19 mouse cellular contexts compared by ENCODE assay signal in genomic region chr1:135812618-135813017, GRCm38 (mm10). TPM values are rescaled to one million over a fixed set of nuclear protein-coding genes. Genes with fewer than 3 reads are reported as not detected.
DNase-seq lines count a peak whose midpoint lies in the region; ATAC-seq and TF ChIP-seq lines count a peak whose summit lies in the region.
"Had no signal": no experiment of that assay in that cellular context is flagged by ENCODE, and none has a peak within 500 bp of the region (broad histone marks: within the 10 kb centered on the region; RNA-seq: fewer than 3 reads in every experiment).

No protein-coding gene starts in this region.

- intact Hi-C loops in heart, postnatal 10 days (cut with DNase I): loop anchor here (5.0 kb wide), 1 partner anchor 130 kb away; no protein-coding TSS in a partner anchor

- peak overlapping the region; percentile 29; the same call in 1 of the 2 replicates for H3K9ac ChIP-seq in heart, embryonic 11.5 days (ENCODE audit: low read depth, low read length)
- H3K9ac ChIP-seq: hindbrain, embryonic 13.5 days; limb, embryonic 12.5 days; liver, embryonic 15.5 days; midbrain, embryonic 12.5 days had no signal

- no peaks in the 10 kb centered on the region for H3K79me2 ChIP-seq in myocyte (ENCODE audit: control insufficient read depth, insufficient read depth)

- 28% methylated on average over 2 of the region's 2 CpGs for WGBS in heart, embryonic 11.5 days (ENCODE audit: insufficient replicate concordance)

- no peak overlapping the region for H3ac ChIP-seq in myocyte (ENCODE audit: control insufficient read depth, insufficient read length)

- no peaks in the 10 kb centered on the region for H3K9me3 ChIP-seq in heart, embryonic 11.5 days (replicated peaks; ENCODE audit: control insufficient read depth, low read length)
- H3K9me3 ChIP-seq: hindbrain, embryonic 13.5 days; limb, embryonic 12.5 days; liver, embryonic 15.5 days; midbrain, embryonic 12.5 days had no signal

- H3K4me1 ChIP-seq in heart, embryonic 11.5 days (ENCODE audit: control insufficient read depth, insufficient read depth, low read length): peaks cover 27% of the 10 kb centered on the region
- H3K4me1 ChIP-seq: liver, embryonic 15.5 days; midbrain, embryonic 12.5 days had no signal

- peak overlapping the region; percentile 23 for H3K4me2 ChIP-seq in heart, embryonic 11.5 days
- H3K4me2 ChIP-seq in myocyte (ENCODE audit: low read depth): peak overlapping the region; percentile 25
- H3K4me2 ChIP-seq: hindbrain, embryonic 13.5 days; limb, embryonic 12.5 days; liver, embryonic 15.5 days; midbrain, embryonic 12.5 days had no signal

- no peak overlapping the region for H3K4me3 ChIP-seq in heart, embryonic 11.5 days (ENCODE audit: low read depth, low read length)
- H3K4me3 ChIP-seq in myocyte: no peak overlapping the region
- H3K4me3 ChIP-seq: hindbrain, embryonic 13.5 days; limb, embryonic 12.5 days; liver, embryonic 15.5 days; midbrain, embryonic 12.5 days had no signal

- peak overlapping the region; percentile 78 for H3K27ac ChIP-seq in heart, embryonic 11.5 days (ENCODE audit: low read depth, low read length)
- H3K27ac ChIP-seq: hindbrain, embryonic 13.5 days; limb, embryonic 12.5 days; liver, embryonic 15.5 days; midbrain, embryonic 12.5 days had no signal

- no peak for TF ChIP-seq POLR2A in myocyte (IDR thresholded peaks at IDR 0.05; ENCODE audit: insufficient read length, low read depth)

- no peak for ATAC-seq in heart, embryonic 11.5 days (replicated peaks; ENCODE audit: insufficient number of reproducible peaks, low FRiP score, low TSS enrichment)
- ATAC-seq: Patski had no signal

- H3K36me3 ChIP-seq in heart, embryonic 11.5 days (ENCODE audit: control insufficient read depth, insufficient read depth, low read length): peaks cover 7% of the 10 kb centered on the region; the same call in 1 of the 2 replicates
- peaks cover 4% of the 10 kb centered on the region for H3K36me3 ChIP-seq in myocyte (ENCODE audit: control insufficient read depth, insufficient read depth)
- H3K36me3 ChIP-seq: hindbrain, embryonic 13.5 days; limb, embryonic 12.5 days; liver, embryonic 15.5 days; midbrain, embryonic 12.5 days had no signal

- peaks cover 2% of the 10 kb centered on the region; the same call in 1 of the 2 replicates for H3K27me3 ChIP-seq in heart, embryonic 11.5 days (ENCODE audit: control insufficient read depth, insufficient read depth, low read length)
- no peaks in the 10 kb centered on the region for H3K27me3 ChIP-seq in myocyte (ENCODE audit: control insufficient read depth, insufficient read depth, insufficient read length)
- H3K27me3 ChIP-seq: Patski had no signal

- DNase-seq in heart, postnatal 10 days: no peak
- peak; percentile 29 for DNase-seq in kidney, adult 11 months
- no peak for DNase-seq in kidney, postnatal 4 days
- peak; percentile 58 for DNase-seq in ZHBTc4 (ENCODE audit: low read depth, low spot score)
- no peak for DNase-seq in gastrocnemius, postnatal 25 days
- no peak for DNase-seq in left cerebral cortex, adult 9 months (ENCODE audit: low spot score in 2 of 2)
- DNase-seq: cerebellum, postnatal 25 days; gastrocnemius, postnatal 14 days; lung, postnatal 4 days; retina, postnatal 1 day; thymus, postnatal 4 days had no signal

TF ChIP-seq in myocyte, 11 proteins besides CTCF, POLR2A, EP300 and RAD21:
- no peak for TF ChIP-seq MYOG (IDR thresholded peaks at IDR 0.05; ENCODE audit: control insufficient read depth in 1 of 3, insufficient read depth in 1 of 3, insufficient read length in 2 of 3, low read depth in 2 of 3)
- no peak for TF ChIP-seq MAX (IDR thresholded peaks at IDR 0.05; ENCODE audit: low read depth)
- TF ChIP-seq TCF3 (IDR thresholded peaks at IDR 0.05; ENCODE audit: insufficient read length, low read depth): no peak
- TF ChIP-seq CEBPB (IDR thresholded peaks at IDR 0.05; ENCODE audit: insufficient read depth, poor library complexity, severe bottlenecking): no peak
- no peak for TF ChIP-seq TCF12 (IDR thresholded peaks at IDR 0.05; ENCODE audit: insufficient read depth, poor library complexity, severe bottlenecking)
- no peak for TF ChIP-seq MYOD1 (IDR thresholded peaks at IDR 0.05; ENCODE audit: control insufficient read depth in 1 of 3, insufficient read length in 2 of 3, low read depth in 2 of 3)
- TF ChIP-seq REST (IDR thresholded peaks at IDR 0.05; ENCODE audit: insufficient read depth, insufficient read length): no peak
- TF ChIP-seq USF1 (IDR thresholded peaks at IDR 0.05; ENCODE audit: low read depth): no peak
- no peak for TF ChIP-seq E2F4 (IDR thresholded peaks at IDR 0.05; ENCODE audit: insufficient read depth)
- no peak for TF ChIP-seq SRF (IDR thresholded peaks at IDR 0.05; ENCODE audit: control insufficient read depth, insufficient read length, low read depth)
- no peak for TF ChIP-seq POLR2AphosphoS2 (IDR thresholded peaks at IDR 0.05; ENCODE audit: insufficient read length, low read depth)

RNA-seq across cellular contexts. Expression of gene Lad1, which starts 5.8 kb away (rescaled TPM):
- 2.3 and 3.1 TPM in 2 replicates for polyA plus RNA-seq in heart, embryonic 11.5 days (2014; fragmentation: Nextera tagmentation; extraction: Ambion mirVana)
- total RNA-seq in heart, postnatal 10 days (2021): 10 to 100 TPM in 1 of 2 experiments, 1 to 10 TPM in 1; 9.4 to 10.8 TPM
- polyA plus RNA-seq in myocyte (2012; fragmentation: generic; extraction: Trizol): 0.46 TPM
- not detected for total RNA-seq in gastrocnemius, postnatal 25 days (2021)

RNA-seq across cellular contexts. Expression of gene Tnnt2, which starts 23.5 kb away (rescaled TPM):
- polyA plus RNA-seq in heart, embryonic 11.5 days (2014; fragmentation: Nextera tagmentation; extraction: Ambion mirVana): 3,916 and 3,947 TPM in 2 replicates
- total RNA-seq in heart, postnatal 10 days (2021): 1,000 to 10,000 TPM; 7,447 to 7,490 TPM
- polyA plus RNA-seq in myocyte (2012; fragmentation: generic; extraction: Trizol): 2,000 TPM
- 1 to 10 TPM; 6.2 to 8.4 TPM for total RNA-seq in gastrocnemius, postnatal 25 days (2021)
- total RNA-seq: neutrophil, adult 5-6 weeks had no signal

RNA-seq across cellular contexts. Expression of gene Tnni1, which starts 33.4 kb away (rescaled TPM):
- polyA plus RNA-seq in heart, embryonic 11.5 days (2014; fragmentation: Nextera tagmentation; extraction: Ambion mirVana): 3,442 and 3,640 TPM in 2 replicates
- 100 to 1,000 TPM; 610 to 792 TPM for total RNA-seq in heart, postnatal 10 days (2021)
- polyA plus RNA-seq in myocyte (2012; fragmentation: generic; extraction: Trizol): 3,569 TPM
- total RNA-seq in gastrocnemius, postnatal 25 days (2021): 100 to 1,000 TPM in 1 of 2 experiments, 10 to 100 TPM in 1; 73.2 to 356 TPM
- total RNA-seq: neutrophil, adult 5-6 weeks had no signal

RNA-seq across cellular contexts. Expression of gene Phlda3, which starts 46.7 kb away (rescaled TPM):
- 61.5 and 68.1 TPM in 2 replicates for polyA plus RNA-seq in heart, embryonic 11.5 days (2014; fragmentation: Nextera tagmentation; extraction: Ambion mirVana)
- 10 to 100 TPM; 35.4 to 36.7 TPM for total RNA-seq in heart, postnatal 10 days (2021)
- 317 TPM for polyA plus RNA-seq in myocyte (2012; fragmentation: generic; extraction: Trizol)
- total RNA-seq in gastrocnemius, postnatal 25 days (2021): 100 to 1,000 TPM in 1 of 2 experiments, 10 to 100 TPM in 1; 56.9 to 161 TPM

Comparison
In these comparisons a context has a peak if more than half of its experiments do, and no peak if none do; other contexts are left out.
1. DNase-seq: peak in kidney, adult 11 months (single experiment) and ZHBTc4 (single experiment); none in heart, postnatal 10 days (0 of 2), kidney, postnatal 4 days (0 of 2), gastrocnemius, postnatal 25 days (single experiment) and left cerebral cortex, adult 9 months (0 of 2).
2. RNA of gene Lad1, which starts 5.8 kb away (total RNA-seq): 9.4 to 10.8 TPM in heart, postnatal 10 days; not detected in gastrocnemius, postnatal 25 days; every median in the first group is over 10 times any median in the second.
3. RNA of gene Tnnt2, which starts 23.5 kb away (total RNA-seq): 7,447 to 7,490 TPM in heart, postnatal 10 days; 6.2 to 8.4 TPM in gastrocnemius, postnatal 25 days; every median in the first group is over 100 times any median in the second.